Mouse (Mus musculus) limb, embryonic 14.5 days (tissue): Measurements from ENCODE around the gene Efna4. TPM values are rescaled to one million over a fixed set of nuclear protein-coding genes. Genes with fewer than 3 reads are reported as not detected.

Experiments
- ATAC-seq: fragments of 200-750 bp; cut with Nextera tagmentation; 2 replicates; pipeline ENCODE4 v1.8.0; 2017; ENCODE audit warnings: low read depth, moderate number of reproducible peaks, moderate TSS enrichment; ENCODE audit not compliant: low FRiP score
- DNase-seq: peaks from one replicate; pipeline ENCODE4 v3.0.0-alpha.2; 2015; ENCODE audit warnings: low spot score
- H3K27ac ChIP-seq: fragments of 300-500 bp; sonication (generic); replicated peaks from 2 replicates; pipeline ENCODE4 v1.5.1; 2014; ENCODE audit warnings: low read depth, mild to moderate bottlenecking, low read length, moderate library complexity, mixed read lengths
- H3K27me3 ChIP-seq: fragments of 300-500 bp; sonication (generic); 2 replicates; pipeline ENCODE4 v1.6.1; 2014; ENCODE audit warnings: low read length, mixed read lengths; ENCODE audit not compliant: control insufficient read depth, insufficient read depth
- H3K36me3 ChIP-seq: fragments of 300-500 bp; sonication (generic); 2 replicates; pipeline ENCODE4 v1.6.1; 2014; ENCODE audit warnings: mild to moderate bottlenecking, low read length, moderate library complexity, mixed read lengths; ENCODE audit not compliant: control insufficient read depth, insufficient read depth
- H3K4me1 ChIP-seq: fragments of 300-500 bp; sonication (generic); 2 replicates; pipeline ENCODE4 v1.6.1; 2014; ENCODE audit warnings: antibody characterized with exemption, low read length, mixed read lengths; ENCODE audit not compliant: control insufficient read depth, insufficient read depth
- H3K4me2 ChIP-seq: fragments of 300-500 bp; sonication (generic); replicated peaks from 2 replicates; pipeline ENCODE4 v1.6.1; 2014; ENCODE audit warnings: low read depth, mild to moderate bottlenecking, low read length, moderate library complexity; ENCODE audit not compliant: severe bottlenecking
- H3K4me3 ChIP-seq: fragments of 300-500 bp; sonication (generic); replicated peaks from 2 replicates; pipeline ENCODE4 v1.5.1; 2014; ENCODE audit warnings: low read length
- H3K9ac ChIP-seq: fragments of 300-500 bp; sonication (generic); 2 replicates; pipeline ENCODE4 v1.6.1; 2014; ENCODE audit warnings: mild to moderate bottlenecking, low read depth, low read length, moderate library complexity; ENCODE audit not compliant: severe bottlenecking
- H3K9me3 ChIP-seq: fragments of 300-500 bp; sonication (generic); 2 replicates; pipeline ENCODE4 v1.6.1; 2016; ENCODE audit warnings: low read length; ENCODE audit not compliant: control insufficient read depth
- POLR2A ChIP-seq: fragments of 200-500 bp; IDR thresholded peaks from 2 replicates; pipeline ENCODE4 v1.8.0; 2012; ENCODE audit warnings: inconsistent platforms, mild to moderate bottlenecking, moderate library complexity, borderline replicate concordance; ENCODE audit not compliant: insufficient read depth, insufficient read length; ENCODE audit errors: extremely low read depth
- WGBS: fragments of 180-500 bp; shearing (Covaris S2); extraction: QIAGEN DNeasy Blood & Tissue Kit; methylation state at CpG from one replicate; pipeline ENCODE4 v1.1.7; 2014; 5-methylcytosine and 5-hydroxymethylcytosine counted together
- polyA plus RNA-seq, 2 experiments: library from polyadenylated mRNA; depleted of rRNA in 1 of 2; stranded (reverse) in 1 of 2; unstranded in 1 of 2; fragments of >200 nt; fragmentation: Nextera tagmentation in 1 of 2; extraction: Ambion mirVana in 1 of 2; gene quantifications; 2 replicates each; pipeline versions ENCODE4 v1.2.1 to v1.2.3; 2012 to 2014

Gene Efna4
- polyA plus RNA-seq, 2 experiments: 32.0 to 56.5 TPM

GRCm38 (mm10) chr3:89318316-89318715 is 19.5 kb downstream of the Efna4 start:
- Histone ChIP-seq H3K4me3 (no peak overlapping the region), H3K27me3 (peaks cover 10% of the 10 kb centered on the region), H3K9ac (no peak overlapping the region), H3K36me3 (peaks cover 6% of the 10 kb centered on the region; the same call in 1 of the 2 replicates), H3K4me1 (peaks cover 53% of the 10 kb centered on the region), H3K4me2 (no peak overlapping the region), H3K27ac (no peak overlapping the region), H3K9me3 (no peaks in the 10 kb centered on the region)
- no peak for ATAC-seq
- no peak for DNase-seq
- 67% methylated on average over 8 of the region's 8 CpGs for WGBS
- no peak for TF ChIP-seq POLR2A

- 53% methylated on average over 6 of the region's 6 CpGs for WGBS
- no peak for DNase-seq
- H3K36me3 ChIP-seq: peaks cover 6% of the 10 kb centered on the region; the same call in 1 of the 2 replicates
- TF ChIP-seq POLR2A: no peak
- H3K9me3 ChIP-seq: no peaks in the 10 kb centered on the region
- no peak overlapping the region for H3K4me2 ChIP-seq
- H3K27me3 ChIP-seq: peaks cover 10% of the 10 kb centered on the region
- no peak overlapping the region for H3K4me3 ChIP-seq
- no peak overlapping the region; the same call in 1 of the 2 replicates for H3K9ac ChIP-seq
- peaks cover 51% of the 10 kb centered on the region for H3K4me1 ChIP-seq
- no peak overlapping the region for H3K27ac ChIP-seq
- ATAC-seq: no peak
Observed at GRCm38 (mm10) chr3:89317246-89317645, 20.6 kb downstream of the Efna4 start.

- H3K36me3 ChIP-seq: peaks cover 6% of the 10 kb centered on the region; the same call in 1 of the 2 replicates
- H3K4me1 ChIP-seq: peaks cover 51% of the 10 kb centered on the region
- DNase-seq (peak; percentile 86), ATAC-seq (peak; percentile 41; the same call in 1 of the 2 replicates)
- H3K9ac ChIP-seq: no peak overlapping the region
- WGBS: 2% methylated on average over 4 of the region's 4 CpGs
- no peak overlapping the region for H3K27ac ChIP-seq
- no peak for TF ChIP-seq POLR2A
- H3K27me3 ChIP-seq: peaks cover 10% of the 10 kb centered on the region
- peak overlapping the region; percentile 25; the same call in 1 of the 2 replicates for H3K4me2 ChIP-seq
- H3K4me3 ChIP-seq: no peak overlapping the region
- H3K9me3 ChIP-seq: no peaks in the 10 kb centered on the region
Observed at GRCm38 (mm10) chr3:89316833-89317232, 21.0 kb downstream of the Efna4 start.

GRCm38 (mm10) chr3:89315930-89316831 is 21.6 kb downstream of the Efna4 start:
- Histone ChIP-seq H3K27me3 (peaks cover 10% of the 10 kb centered on the region), H3K9me3 (no peaks in the 10 kb centered on the region), H3K36me3 (peaks cover 6% of the 10 kb centered on the region; the same call in 1 of the 2 replicates), H3K4me1 (peaks cover 44% of the 10 kb centered on the region), H3K4me2 (peak overlapping the region; percentile 45), H3K4me3 (peak overlapping the region; percentile 26; the same call in 1 of the 2 replicates), H3K9ac (no peak overlapping the region), H3K27ac (no peak overlapping the region)
- ATAC-seq (no peak), DNase-seq (no peak)
- no peak for TF ChIP-seq POLR2A
- 12% methylated on average over 37 of the region's 40 CpGs for WGBS

- no peak overlapping the region for H3K27ac ChIP-seq
- no peak for TF ChIP-seq POLR2A
- H3K9ac ChIP-seq: peak overlapping the region; percentile 32; the same call in 1 of the 2 replicates
- no peaks in the 10 kb centered on the region for H3K9me3 ChIP-seq
- peak overlapping the region; percentile 45 for H3K4me2 ChIP-seq
- ATAC-seq: 0 out of 2 replicates have a peak, but pooled peaks have one; percentile 16
- H3K4me1 ChIP-seq: peaks cover 36% of the 10 kb centered on the region
- peak; percentile 73 for DNase-seq
- WGBS: 14% methylated on average over 17 of the region's 26 CpGs
- H3K4me3 ChIP-seq: peak overlapping the region; percentile 26
- H3K27me3 ChIP-seq: peaks cover 10% of the 10 kb centered on the region
- peaks cover 6% of the 10 kb centered on the region; the same call in 1 of the 2 replicates for H3K36me3 ChIP-seq
Observed at GRCm38 (mm10) chr3:89315195-89315929, 22.5 kb downstream of the Efna4 start.
